Mouse (Mus musculus) megakaryocyte, embryonic 14.5 days (primary cell): Measurements from ENCODE around the gene Moap1.

Source experiments
- FLI1 ChIP-seq: IDR thresholded peaks from 2 replicates; pipeline ENCODE4 v1.6.1; 2012; ENCODE audit warnings: low read length, inconsistent platforms, mixed read lengths
- GATA1 ChIP-seq: IDR thresholded peaks from 3 replicates; pipeline ENCODE4 v1.6.1; 2012; ENCODE audit warnings: mixed read lengths, low read length, inconsistent platforms, borderline replicate concordance

DNA sequence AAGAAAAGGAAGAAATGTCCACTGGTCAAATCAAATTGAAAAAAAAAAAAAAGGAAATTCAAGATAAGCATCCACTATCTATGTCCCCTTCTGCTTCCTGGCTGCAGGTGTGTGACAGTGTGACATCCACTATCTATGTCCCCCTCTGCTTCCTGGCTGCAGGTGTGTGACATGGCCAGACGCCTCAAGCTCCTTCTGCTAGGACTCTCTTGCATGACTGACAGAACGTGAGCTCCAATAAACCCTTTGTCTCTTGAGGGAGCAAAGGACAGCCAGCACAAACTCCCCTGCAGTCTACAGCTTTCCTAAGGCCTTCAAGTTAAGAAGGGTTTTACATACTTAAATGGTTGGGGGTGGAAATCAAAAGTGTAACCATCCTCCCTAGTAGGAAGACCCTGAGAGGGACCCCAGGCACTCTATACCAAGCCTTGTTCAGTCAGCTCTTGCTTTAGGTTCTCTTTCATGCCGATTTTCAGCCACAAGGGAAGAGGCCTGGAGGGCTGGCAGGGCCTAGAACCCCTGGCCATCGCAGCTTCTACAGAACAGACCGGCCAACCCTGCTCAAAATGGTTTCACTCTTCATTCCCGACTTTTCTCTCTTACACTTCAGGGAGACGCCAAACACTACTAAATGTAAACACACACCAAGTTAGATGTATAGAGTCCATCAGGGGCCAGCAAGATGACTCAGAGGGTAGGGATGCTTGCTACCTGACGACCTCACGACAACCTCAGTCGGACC lies 28.6 kb downstream of the Moap1 start:
- TF ChIP-seq GATA1 (no peak), FLI1 (no peak)
